Mouse (Mus musculus): ENCODE measurements around the gene Nkx2-5. TPM values are rescaled to one million over a fixed set of nuclear protein-coding genes. Genes with fewer than 3 reads are reported as not detected.

Gene Nkx2-5
- polyA plus RNA-seq, 1 experiment = 2.2 TPM

GRCm38 (mm10) chr17:26816810-26817209 lies 28.0 kb downstream of the Nkx2-5 start:
- Histone ChIP-seq H3K79me3 (ENCODE audit: low read depth) (no peaks in the 10 kb centered on the region), H3K27me3 (ENCODE audit: control insufficient read depth, insufficient read depth, insufficient read length) (peaks cover 26% of the 10 kb centered on the region), H3ac (ENCODE audit: control insufficient read depth, insufficient read length, low read depth) (no peak overlapping the region), H3K36me3 (ENCODE audit: control insufficient read depth, insufficient read depth) (no peaks in the 10 kb centered on the region), H3K4me3 (ENCODE audit: insufficient read depth, poor library complexity, severe bottlenecking) (no peak overlapping the region), H3K79me2 (ENCODE audit: control insufficient read depth, insufficient read depth) (no peaks in the 10 kb centered on the region)
- TF ChIP-seq MYOD1 (IDR thresholded peaks at IDR 0.05; ENCODE audit: control insufficient read depth, insufficient read length, low read depth) (peak; percentile 74), MAX (IDR thresholded peaks at IDR 0.05) (no peak), MYOG (IDR thresholded peaks at IDR 0.05; ENCODE audit: control insufficient read depth, extremely low read depth, insufficient read length) (no peak)

- no peak overlapping the region for H3K4me3 ChIP-seq (ENCODE audit: insufficient read depth, poor library complexity, severe bottlenecking)
- H3K79me2 ChIP-seq (ENCODE audit: control insufficient read depth, insufficient read depth) = no peaks in the 10 kb centered on the region
- TF ChIP-seq MAX (IDR thresholded peaks at IDR 0.05) = no peak
- no peak overlapping the region for H3ac ChIP-seq (ENCODE audit: control insufficient read depth, insufficient read length, low read depth)
- peaks cover 13% of the 10 kb centered on the region for H3K27me3 ChIP-seq (ENCODE audit: control insufficient read depth, insufficient read depth, insufficient read length)
- H3K36me3 ChIP-seq (ENCODE audit: control insufficient read depth, insufficient read depth) = no peaks in the 10 kb centered on the region
- no peaks in the 10 kb centered on the region for H3K79me3 ChIP-seq (ENCODE audit: low read depth)
Observed at GRCm38 (mm10) chr17:26813497-26813896, 31.3 kb downstream of the Nkx2-5 start.

- Histone ChIP-seq H3ac (ENCODE audit: control insufficient read depth, insufficient read length, low read depth) (no peak overlapping the region), H3K4me3 (ENCODE audit: insufficient read depth, poor library complexity, severe bottlenecking) (no peak overlapping the region), H3K36me3 (ENCODE audit: control insufficient read depth, insufficient read depth) (no peaks in the 10 kb centered on the region), H3K27me3 (ENCODE audit: control insufficient read depth, insufficient read depth, insufficient read length) (peaks cover 10% of the 10 kb centered on the region), H3K79me2 (ENCODE audit: control insufficient read depth, insufficient read depth) (no peaks in the 10 kb centered on the region), H3K79me3 (ENCODE audit: low read depth) (no peaks in the 10 kb centered on the region)
- TF ChIP-seq CTCF (IDR thresholded peaks at IDR 0.05; ENCODE audit: control insufficient read depth, insufficient read depth, insufficient read length) (no peak), MYOG (IDR thresholded peaks at IDR 0.05; ENCODE audit: control insufficient read depth, extremely low read depth, insufficient read length) (no peak), FOSL1 (IDR thresholded peaks at IDR 0.05; ENCODE audit: insufficient read depth, low read length, poor library complexity, severe bottlenecking) (no peak), MAX (IDR thresholded peaks at IDR 0.05) (no peak), MYOD1 (IDR thresholded peaks at IDR 0.05; ENCODE audit: control insufficient read depth, insufficient read length, low read depth) (no peak), USF1 (IDR thresholded peaks at IDR 0.05; ENCODE audit: low read depth) (no peak), CEBPB (IDR thresholded peaks at IDR 0.05; ENCODE audit: low read depth) (no peak)
Observed at GRCm38 (mm10) chr17:26812607-26813006, 32.2 kb downstream of the Nkx2-5 start.

GRCm38 (mm10) chr17:26802886-26803285 lies 41.9 kb downstream of the Nkx2-5 start:
- Histone ChIP-seq H3K4me3 (ENCODE audit: insufficient read depth, poor library complexity, severe bottlenecking) (no peak overlapping the region), H3ac (ENCODE audit: control insufficient read depth, insufficient read length, low read depth) (no peak overlapping the region), H3K79me3 (ENCODE audit: low read depth) (no peaks in the 10 kb centered on the region), H3K27me3 (ENCODE audit: control insufficient read depth, insufficient read depth, insufficient read length) (peaks cover 4% of the 10 kb centered on the region), H3K36me3 (ENCODE audit: control insufficient read depth, insufficient read depth) (no peaks in the 10 kb centered on the region), H3K79me2 (ENCODE audit: control insufficient read depth, insufficient read depth) (no peaks in the 10 kb centered on the region)
- TF ChIP-seq MAX (IDR thresholded peaks at IDR 0.05) (no peak), MYOG (IDR thresholded peaks at IDR 0.05; ENCODE audit: control insufficient read depth, extremely low read depth, insufficient read length) (no peak), CTCF (IDR thresholded peaks at IDR 0.05; ENCODE audit: control insufficient read depth, insufficient read depth, insufficient read length) (no peak), CEBPB (IDR thresholded peaks at IDR 0.05; ENCODE audit: low read depth) (no peak), MYOD1 (IDR thresholded peaks at IDR 0.05; ENCODE audit: control insufficient read depth, insufficient read length, low read depth) (no peak), USF1 (IDR thresholded peaks at IDR 0.05; ENCODE audit: low read depth) (no peak), FOSL1 (IDR thresholded peaks at IDR 0.05; ENCODE audit: insufficient read depth, low read length, poor library complexity, severe bottlenecking) (no peak)

- H3K4me3 ChIP-seq (ENCODE audit: insufficient read depth, poor library complexity, severe bottlenecking) = no peak overlapping the region
- H3K79me2 ChIP-seq (ENCODE audit: control insufficient read depth, insufficient read depth) = no peaks in the 10 kb centered on the region
- TF ChIP-seq MYOD1 (IDR thresholded peaks at IDR 0.05; ENCODE audit: control insufficient read depth, insufficient read length, low read depth) = no peak
- no peak for TF ChIP-seq MYOG (IDR thresholded peaks at IDR 0.05; ENCODE audit: control insufficient read depth, extremely low read depth, insufficient read length)
- no peak for TF ChIP-seq FOSL1 (IDR thresholded peaks at IDR 0.05; ENCODE audit: insufficient read depth, low read length, poor library complexity, severe bottlenecking)
- no peak for TF ChIP-seq CEBPB (IDR thresholded peaks at IDR 0.05; ENCODE audit: low read depth)
- no peak for TF ChIP-seq USF1 (IDR thresholded peaks at IDR 0.05; ENCODE audit: low read depth)
- TF ChIP-seq MAX (IDR thresholded peaks at IDR 0.05) = no peak
- no peak for TF ChIP-seq CTCF (IDR thresholded peaks at IDR 0.05; ENCODE audit: control insufficient read depth, insufficient read depth, insufficient read length)
- no peaks in the 10 kb centered on the region for H3K79me3 ChIP-seq (ENCODE audit: low read depth)
- peaks cover 4% of the 10 kb centered on the region for H3K27me3 ChIP-seq (ENCODE audit: control insufficient read depth, insufficient read depth, insufficient read length)
- H3ac ChIP-seq (ENCODE audit: control insufficient read depth, insufficient read length, low read depth) = no peak overlapping the region
- H3K36me3 ChIP-seq (ENCODE audit: control insufficient read depth, insufficient read depth) = peaks cover 2% of the 10 kb centered on the region
Observed at GRCm38 (mm10) chr17:26797379-26798128, 47.3 kb downstream of the Nkx2-5 start.

- Histone ChIP-seq H3K36me3 (ENCODE audit: control insufficient read depth, insufficient read depth) (peaks cover 12% of the 10 kb centered on the region), H3K27me3 (ENCODE audit: control insufficient read depth, insufficient read depth, insufficient read length) (peaks cover 4% of the 10 kb centered on the region), H3K79me2 (ENCODE audit: control insufficient read depth, insufficient read depth) (no peaks in the 10 kb centered on the region), H3K4me3 (ENCODE audit: insufficient read depth, poor library complexity, severe bottlenecking) (no peak overlapping the region), H3K79me3 (ENCODE audit: low read depth) (no peaks in the 10 kb centered on the region), H3ac (ENCODE audit: control insufficient read depth, insufficient read length, low read depth) (no peak overlapping the region)
- TF ChIP-seq MAX (IDR thresholded peaks at IDR 0.05) (no peak), MYOD1 (IDR thresholded peaks at IDR 0.05; ENCODE audit: control insufficient read depth, insufficient read length, low read depth) (no peak), MYOG (IDR thresholded peaks at IDR 0.05; ENCODE audit: control insufficient read depth, extremely low read depth, insufficient read length) (no peak), USF1 (IDR thresholded peaks at IDR 0.05; ENCODE audit: low read depth) (no peak), CEBPB (IDR thresholded peaks at IDR 0.05; ENCODE audit: low read depth) (no peak), CTCF (IDR thresholded peaks at IDR 0.05; ENCODE audit: control insufficient read depth, insufficient read depth, insufficient read length) (no peak), FOSL1 (IDR thresholded peaks at IDR 0.05; ENCODE audit: insufficient read depth, low read length, poor library complexity, severe bottlenecking) (no peak)
Observed at GRCm38 (mm10) chr17:26795386-26795785, 49.4 kb downstream of the Nkx2-5 start.

Measured in C2C12 (cell line).